ENCODE assay signal across 17 mouse cellular contexts in the genomic region with DNA sequence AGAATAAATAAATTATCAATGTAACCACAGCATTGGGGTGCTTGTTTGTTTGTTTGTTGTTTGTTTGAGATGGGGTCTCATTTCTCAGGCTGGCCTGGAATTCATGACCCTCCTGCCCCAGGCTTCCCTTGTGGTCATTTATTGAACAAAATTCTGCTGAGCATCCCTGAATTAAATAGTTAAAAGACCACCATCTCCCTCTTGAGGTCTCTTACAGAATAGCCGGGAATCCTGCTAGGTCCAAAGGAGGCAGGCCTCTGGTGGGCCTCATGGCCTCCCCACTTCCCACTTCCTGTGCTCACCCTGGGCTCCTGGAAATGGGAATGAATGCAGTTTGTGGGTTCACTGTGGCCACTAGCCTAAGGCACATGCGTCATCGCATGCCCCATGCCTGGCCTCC. TPM values are rescaled to one million over a fixed set of nuclear protein-coding genes. Genes with fewer than 3 reads are reported as not detected.
DNase-seq lines count a peak whose midpoint lies in the region; ATAC-seq and TF ChIP-seq lines count a peak whose summit lies in the region.
"Had no signal": no experiment of that assay in that cellular context is flagged by ENCODE, and none has a peak within 500 bp of the region (broad histone marks: within the 10 kb centered on the region; RNA-seq: fewer than 3 reads in every experiment).

No protein-coding gene starts in this region.

- TF ChIP-seq CTCF in MEL (IDR thresholded peaks at IDR 0.05 in 2 of 3, conservative IDR thresholded peaks at IDR 0.05 in 1 of 3; ENCODE audit: control insufficient read depth in 1 of 3, insufficient read depth in 1 of 3, low read depth in 2 of 3, low read length in 3 of 3, poor library complexity in 1 of 3, severe bottlenecking in 1 of 3), result peak in 1 of 3 experiments; percentile 6; a peak in 1 of 6 replicates

- 0 out of 2 replicates have a peak, but pooled peaks have one; percentile 13 for ATAC-seq in limb, embryonic 11.5 days (ENCODE audit: insufficient number of reproducible peaks, low FRiP score, low TSS enrichment, low read depth)
- ATAC-seq in activated CD4-positive, CD25-positive, alpha-beta regulatory T cell, adult 4 months, result no peak
- ATAC-seq: midbrain, embryonic 16.5 days; Patski had no signal

- no peak for TF ChIP-seq EP300 in MEL (IDR thresholded peaks at IDR 0.05; ENCODE audit: low read depth in 1 of 2, low read length in 2 of 2)

- H3K4me1 ChIP-seq in heart, embryonic 10.5 days, result peaks cover 17% of the 10 kb centered on the region
- H3K4me1 ChIP-seq in limb, embryonic 11.5 days (ENCODE audit: control insufficient read depth, insufficient read depth, low read length), result peaks cover 4% of the 10 kb centered on the region; the same call in 1 of the 2 replicates
- peaks cover 25% of the 10 kb centered on the region for H3K4me1 ChIP-seq in limb, embryonic 10.5 days
- H3K4me1 ChIP-seq in MEL (ENCODE audit: control insufficient read depth in 1 of 2, insufficient read depth in 2 of 2, low read length in 2 of 2), result no peaks in the 10 kb centered on the region

- H3K27me3 ChIP-seq in heart, embryonic 10.5 days (ENCODE audit: insufficient read depth, poor library complexity, severe bottlenecking), result no peaks in the 10 kb centered on the region
- H3K27me3 ChIP-seq in limb, embryonic 11.5 days (ENCODE audit: control insufficient read depth, insufficient read depth, low read length), result no peaks in the 10 kb centered on the region
- H3K27me3 ChIP-seq in limb, embryonic 10.5 days (ENCODE audit: low read depth, poor library complexity, severe bottlenecking), result no peaks in the 10 kb centered on the region
- no peaks in the 10 kb centered on the region for H3K27me3 ChIP-seq in MEL (ENCODE audit: control insufficient read depth in 1 of 2, insufficient read depth in 2 of 2, low read length in 2 of 2)
- H3K27me3 ChIP-seq: neural tube, embryonic 12.5 days; Patski had no signal

- peak; percentile 6 for TF ChIP-seq RAD21 in MEL (IDR thresholded peaks at IDR 0.05; ENCODE audit: low read depth, low read length)

- H3K79me2 ChIP-seq in MEL (ENCODE audit: control insufficient read depth, insufficient read depth, low read length, poor library complexity), result no peaks in the 10 kb centered on the region

- no peak overlapping the region for H3K4me2 ChIP-seq in limb, embryonic 11.5 days (ENCODE audit: low read depth, severe bottlenecking)
- H3K4me2 ChIP-seq: liver, embryonic 11.5 days; neural tube, embryonic 12.5 days had no signal

- no peaks in the 10 kb centered on the region for H3K36me3 ChIP-seq in heart, embryonic 10.5 days
- no peaks in the 10 kb centered on the region for H3K36me3 ChIP-seq in limb, embryonic 11.5 days (ENCODE audit: control insufficient read depth, insufficient read depth, low read length)
- H3K36me3 ChIP-seq in limb, embryonic 10.5 days, result no peaks in the 10 kb centered on the region
- no peaks in the 10 kb centered on the region for H3K36me3 ChIP-seq in MEL (ENCODE audit: control insufficient read depth in 1 of 2, insufficient read depth in 2 of 2, low read length in 2 of 2)
- H3K36me3 ChIP-seq: neural tube, embryonic 12.5 days had no signal

- 0 out of 2 replicates have a peak overlapping the region, but pooled peaks have one; percentile 32 for H3K9ac ChIP-seq in limb, embryonic 11.5 days (ENCODE audit: low read length)
- H3K9ac ChIP-seq in MEL (ENCODE audit: control insufficient read depth, low read depth, low read length, poor library complexity, severe bottlenecking), result no peak overlapping the region
- H3K9ac ChIP-seq: neural tube, embryonic 12.5 days had no signal

- H3K4me3 ChIP-seq in heart, embryonic 10.5 days, result no peak overlapping the region
- no peak overlapping the region for H3K4me3 ChIP-seq in limb, embryonic 11.5 days (ENCODE audit: low read depth, low read length)
- H3K4me3 ChIP-seq in limb, embryonic 10.5 days, result no peak overlapping the region
- no peak overlapping the region for H3K4me3 ChIP-seq in MEL (ENCODE audit: control insufficient read depth in 1 of 2, insufficient read depth in 1 of 2, low read depth in 2 of 2, low read length in 2 of 2)
- H3K4me3 ChIP-seq: neural tube, embryonic 12.5 days had no signal

- intact Hi-C loops in heart, postnatal 10 days (cut with DNase I), result loop anchor here (5.0 kb wide), 1 partner anchor 117 kb away; no protein-coding TSS in a partner anchor

- no peaks in the 10 kb centered on the region for H3K9me3 ChIP-seq in heart, embryonic 10.5 days
- H3K9me3 ChIP-seq in limb, embryonic 11.5 days (ENCODE audit: control insufficient read depth, low read length), result no peaks in the 10 kb centered on the region
- no peaks in the 10 kb centered on the region for H3K9me3 ChIP-seq in limb, embryonic 10.5 days (replicated peaks)
- H3K9me3 ChIP-seq in MEL (replicated peaks; ENCODE audit: insufficient read depth, low read length), result no peaks in the 10 kb centered on the region
- H3K9me3 ChIP-seq: neural tube, embryonic 12.5 days had no signal

- WGBS in heart, embryonic 10.5 days, result 62% methylated on average over 3 of the region's 3 CpGs
- 52% methylated on average over 3 of the region's 3 CpGs for WGBS in limb, embryonic 11.5 days
- WGBS in limb, embryonic 10.5 days, result 64% methylated on average over 3 of the region's 3 CpGs

- peak overlapping the region; percentile 32 for H3K27ac ChIP-seq in heart, embryonic 10.5 days
- H3K27ac ChIP-seq in limb, embryonic 11.5 days (replicated peaks; ENCODE audit: low read depth, low read length), result no peak overlapping the region
- no peak overlapping the region for H3K27ac ChIP-seq in limb, embryonic 10.5 days
- H3K27ac ChIP-seq in MEL (ENCODE audit: control insufficient read depth, low read depth, low read length), result no peak overlapping the region
- H3K27ac ChIP-seq: neural tube, embryonic 12.5 days had no signal

- TF ChIP-seq POLR2A in MEL (IDR thresholded peaks at IDR 0.05; ENCODE audit: control insufficient read depth in 1 of 2, insufficient read depth in 1 of 2, low read depth in 1 of 2, low read length in 2 of 2, poor library complexity in 1 of 2), result no peak

- DNase-seq in heart, embryonic 10.5 days (ENCODE audit: low spot score), result no peak
- no peak for DNase-seq in heart, postnatal 10 days
- DNase-seq in limb, embryonic 11.5 days (ENCODE audit: low spot score), result no peak
- DNase-seq in limb, embryonic 10.5 days (ENCODE audit: low spot score), result no peak
- no peak for DNase-seq in MEL (ENCODE audit: low read depth, low spot score)
- DNase-seq in retina, embryonic 14.5 days (ENCODE audit: low spot score), result peak; percentile 75
- no peak for DNase-seq in yolk sac, embryonic 10.5 days (ENCODE audit: low spot score)
- DNase-seq: cerebellum, adult 2 months; heart, adult 18-20 months; heart, postnatal 36 days; lung, postnatal 36 days had no signal

TF ChIP-seq in MEL, 35 proteins besides CTCF, POLR2A, EP300 and RAD21:
- TF ChIP-seq SMC3 (IDR thresholded peaks at IDR 0.05; ENCODE audit: low read depth, low read length) (0 out of 2 replicates have a peak, but pooled peaks have one; percentile 8), TAL1 (IDR thresholded peaks at IDR 0.05; ENCODE audit: low read length) (no peak)
TF ChIP-seq in MEL: peak in this region for 1.

RNA-seq across cellular contexts. Expression of a gene that starts 9.4 kb away (rescaled TPM):
- 195 and 250 TPM in 2 replicates for polyA plus RNA-seq in heart, embryonic 10.5 days (2016; fragmentation: Nextera tagmentation; extraction: Ambion mirVana)
- 100 to 1,000 TPM; 208 to 227 TPM for total RNA-seq in heart, postnatal 10 days (2021)
- polyA plus RNA-seq in limb, embryonic 11.5 days (2014; fragmentation: Nextera tagmentation; extraction: Ambion mirVana), result 271 and 369 TPM in 2 replicates
- polyA plus RNA-seq in limb, embryonic 10.5 days (2016; fragmentation: Nextera tagmentation; extraction: Ambion mirVana), result 330 and 448 TPM in 2 replicates
- 28.2 and 33.5 TPM in 2 replicates for total RNA-seq in MEL (2012; rRNA removed)
- polyA plus RNA-seq in MEL (2012; ENCODE audit: insufficient read depth in 1 of 2, insufficient read length in 2 of 2, low read depth in 1 of 2, low replicate concordance in 2 of 2, missing spikeins in 1 of 2), result 100 to 1,000 TPM in 1 of 2 experiments, 10 to 100 TPM in 1; 46.8 to 213 TPM
- polyA plus RNA-seq in activated CD4-positive, CD25-positive, alpha-beta regulatory T cell, adult 4 months (2017; shearing (Covaris generic)), result 10 to 100 TPM; 37.2 to 37.8 TPM

RNA-seq across cellular contexts. Expression of a gene that starts 22.8 kb away (rescaled TPM):
- 0.26 TPM in 1 of 2 replicates, not detected in the other for polyA plus RNA-seq in heart, embryonic 10.5 days (2016; fragmentation: Nextera tagmentation; extraction: Ambion mirVana)
- total RNA-seq in heart, postnatal 10 days (2021), result not detected
- not detected in 2 replicates for polyA plus RNA-seq in limb, embryonic 11.5 days (2014; fragmentation: Nextera tagmentation; extraction: Ambion mirVana)
- polyA plus RNA-seq in limb, embryonic 10.5 days (2016; fragmentation: Nextera tagmentation; extraction: Ambion mirVana), result 0.13 TPM in 1 of 2 replicates, not detected in the other
- 2.5 and 2.6 TPM in 2 replicates for total RNA-seq in MEL (2012; rRNA removed)
- 1 to 10 TPM in 1 of 2 experiments, not detected in 1; 4.5 TPM for polyA plus RNA-seq in MEL (2012; ENCODE audit: insufficient read depth in 1 of 2, insufficient read length in 2 of 2, low read depth in 1 of 2, low replicate concordance in 2 of 2, missing spikeins in 1 of 2)
- polyA plus RNA-seq in activated CD4-positive, CD25-positive, alpha-beta regulatory T cell, adult 4 months (2017; shearing (Covaris generic)), result not detected
- total RNA-seq: heart, adult 18-20 months; heart, postnatal 36 days had no signal
- polyA plus RNA-seq: midbrain, embryonic 16.5 days; neural tube, embryonic 12.5 days; testis, adult 2 months had no signal

RNA-seq across cellular contexts. Expression of a gene that starts 43.8 kb away (rescaled TPM):
- 34.8 and 48.7 TPM in 2 replicates for polyA plus RNA-seq in heart, embryonic 10.5 days (2016; fragmentation: Nextera tagmentation; extraction: Ambion mirVana)
- 10 to 100 TPM in 1 of 2 experiments, 1 to 10 TPM in 1; 9.1 to 10.7 TPM for total RNA-seq in heart, postnatal 10 days (2021)
- 56.7 and 63.2 TPM in 2 replicates for polyA plus RNA-seq in limb, embryonic 11.5 days (2014; fragmentation: Nextera tagmentation; extraction: Ambion mirVana)
- 73.8 and 77.9 TPM in 2 replicates for polyA plus RNA-seq in limb, embryonic 10.5 days (2016; fragmentation: Nextera tagmentation; extraction: Ambion mirVana)
- 42.3 and 43.4 TPM in 2 replicates for total RNA-seq in MEL (2012; rRNA removed)
- polyA plus RNA-seq in MEL (2012; ENCODE audit: insufficient read depth in 1 of 2, insufficient read length in 2 of 2, low read depth in 1 of 2, low replicate concordance in 2 of 2, missing spikeins in 1 of 2), result 10 to 100 TPM in 1 of 2 experiments, not detected in 1; 62.2 TPM
- polyA plus RNA-seq in activated CD4-positive, CD25-positive, alpha-beta regulatory T cell, adult 4 months (2017; shearing (Covaris generic)), result 1 to 10 TPM; 7.4 to 8.1 TPM

RNA-seq across cellular contexts. Expression of a gene that starts 56.1 kb away (rescaled TPM):
- 201 and 226 TPM in 2 replicates for polyA plus RNA-seq in heart, embryonic 10.5 days (2016; fragmentation: Nextera tagmentation; extraction: Ambion mirVana)
- 10 to 100 TPM; 94.5 to 95.7 TPM for total RNA-seq in heart, postnatal 10 days (2021)
- 275 and 280 TPM in 2 replicates for polyA plus RNA-seq in limb, embryonic 11.5 days (2014; fragmentation: Nextera tagmentation; extraction: Ambion mirVana)
- polyA plus RNA-seq in limb, embryonic 10.5 days (2016; fragmentation: Nextera tagmentation; extraction: Ambion mirVana), result 278 and 295 TPM in 2 replicates
- 394 and 395 TPM in 2 replicates for total RNA-seq in MEL (2012; rRNA removed)
- 100 to 1,000 TPM; 301 to 442 TPM for polyA plus RNA-seq in MEL (2012; ENCODE audit: insufficient read depth in 1 of 2, insufficient read length in 2 of 2, low read depth in 1 of 2, low replicate concordance in 2 of 2, missing spikeins in 1 of 2)
- polyA plus RNA-seq in activated CD4-positive, CD25-positive, alpha-beta regulatory T cell, adult 4 months (2017; shearing (Covaris generic)), result 100 to 1,000 TPM; 241 to 298 TPM
